Mouse (Mus musculus): Measurements from ENCODE around the gene Fyn. TPM values are rescaled to one million over a fixed set of nuclear protein-coding genes. Genes with fewer than 3 reads are reported as not detected.

Gene Fyn
- polyA plus RNA-seq, 1 experiment, result 21.0 TPM

GRCm38 (mm10) chr10:39441636-39442035, 73.0 kb downstream of the Fyn start:
- TF ChIP-seq GATA1 (IDR thresholded peaks at IDR 0.05; ENCODE audit: low read length), result no peak

DNA sequence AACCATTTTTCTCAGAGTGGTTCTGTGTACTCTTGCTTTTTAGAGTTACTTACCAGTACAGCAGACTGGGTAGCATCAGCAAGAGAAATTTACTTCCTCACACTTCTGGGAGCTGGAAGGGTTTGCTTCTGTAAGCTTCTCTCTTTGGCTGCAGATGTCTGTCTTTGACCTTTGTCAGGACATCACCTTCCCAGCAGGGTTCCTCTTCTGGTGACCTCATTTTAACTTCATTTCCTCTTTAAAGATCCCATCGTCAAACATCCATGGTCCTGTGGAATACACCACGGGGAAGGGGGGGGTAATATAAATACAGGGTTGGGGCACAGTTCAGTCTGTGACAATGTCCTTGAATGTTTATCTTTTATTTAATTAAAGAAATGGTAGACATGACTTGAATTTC, 74.5 kb downstream of the Fyn start:
- TF ChIP-seq GATA1 (IDR thresholded peaks at IDR 0.05; ENCODE audit: low read length), result no peak

DNA sequence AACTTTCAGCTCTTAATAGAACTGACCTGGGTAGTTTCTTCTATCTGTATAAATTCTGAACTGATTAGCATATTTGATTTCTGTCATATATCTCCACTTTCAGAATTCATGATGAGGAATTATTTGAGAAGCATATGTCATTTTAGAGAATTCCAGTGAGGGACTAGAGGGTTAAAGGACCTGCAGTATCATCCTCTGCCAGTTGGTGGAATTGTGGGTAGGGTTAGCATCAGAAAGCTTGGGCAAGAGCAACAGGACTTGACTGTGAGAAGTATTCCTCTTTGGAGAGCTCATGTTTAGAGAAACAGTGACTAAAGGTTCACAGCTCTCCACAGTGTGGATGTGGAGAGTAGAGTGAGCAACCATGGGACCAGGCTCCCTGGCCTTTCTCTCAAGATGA, 75.3 kb downstream of the Fyn start:
- TF ChIP-seq GATA1 (IDR thresholded peaks at IDR 0.05; ENCODE audit: low read length), result no peak

DNA sequence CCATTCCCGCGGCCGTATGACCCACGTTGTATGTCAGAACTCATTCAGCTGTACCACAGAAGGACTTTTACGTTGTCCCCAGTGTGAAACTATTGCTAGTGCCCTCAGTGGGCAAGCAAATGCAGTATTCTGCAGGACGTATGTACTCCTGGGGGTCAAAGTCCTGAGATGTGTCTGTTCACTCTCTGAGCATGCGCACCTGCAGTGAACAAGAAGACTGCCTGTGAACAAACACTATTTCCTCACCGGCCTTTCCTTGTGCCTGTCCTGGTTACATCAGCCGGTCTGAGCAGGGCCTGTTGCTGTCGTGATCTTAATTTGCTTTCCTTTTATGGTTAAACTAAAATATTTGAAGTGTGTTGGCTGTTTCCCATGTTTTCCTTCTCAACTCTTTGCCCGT, 77.2 kb downstream of the Fyn start:
- no peak for TF ChIP-seq GATA1 (IDR thresholded peaks at IDR 0.05; ENCODE audit: low read length)

- no peak for TF ChIP-seq GATA1 (IDR thresholded peaks at IDR 0.05; ENCODE audit: low read length)
Observed at GRCm38 (mm10) chr10:39446706-39447105, 78.1 kb downstream of the Fyn start.

GRCm38 (mm10) chr10:39449179-39449578, 80.5 kb downstream of the Fyn start:
- no peak for TF ChIP-seq GATA1 (IDR thresholded peaks at IDR 0.05; ENCODE audit: low read length)

DNA sequence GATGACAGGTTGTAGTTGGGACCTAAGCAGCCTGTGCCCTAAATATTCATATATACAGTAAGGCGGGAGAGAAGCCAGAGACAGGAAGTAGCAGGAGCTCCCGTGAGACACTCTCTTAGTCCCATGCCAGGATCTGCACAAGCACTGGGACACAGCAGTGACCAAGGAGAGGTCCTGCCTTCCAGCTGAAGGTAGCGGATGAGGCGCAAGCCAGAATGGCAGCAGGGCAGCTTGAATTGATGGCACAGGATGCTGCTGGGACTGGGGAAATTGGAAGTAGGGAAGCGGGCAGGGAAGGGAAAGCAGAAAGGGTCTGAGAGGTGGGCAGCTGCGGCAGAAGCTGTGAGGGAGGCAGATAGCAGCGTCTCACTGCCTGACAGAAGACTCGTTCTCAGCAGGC, 81.7 kb downstream of the Fyn start:
- no peak for TF ChIP-seq GATA1 (IDR thresholded peaks at IDR 0.05; ENCODE audit: low read length)

DNA sequence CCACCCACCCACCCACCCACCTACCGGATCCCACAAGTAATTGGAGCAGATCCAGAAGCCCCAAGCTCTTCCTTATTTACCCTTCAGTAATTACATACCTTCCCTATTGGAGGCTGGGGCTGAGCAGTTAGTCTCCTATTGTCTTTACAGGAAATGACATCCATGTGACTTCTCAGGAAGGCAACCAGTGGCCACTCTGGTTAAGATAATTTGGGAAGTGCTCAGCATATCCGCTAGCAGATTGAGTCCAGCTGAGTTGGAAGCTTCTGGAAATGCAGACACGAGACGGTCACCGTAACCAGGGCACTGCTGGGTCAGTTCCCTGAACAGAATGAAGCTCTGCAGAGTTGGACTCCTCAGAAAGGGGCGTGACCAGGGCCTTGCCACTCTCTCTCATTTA, 82.4 kb downstream of the Fyn start:
- no peak for TF ChIP-seq GATA1 (IDR thresholded peaks at IDR 0.05; ENCODE audit: low read length)

GRCm38 (mm10) chr10:39451918-39452624, 83.4 kb downstream of the Fyn start:
- TF ChIP-seq GATA1 (IDR thresholded peaks at IDR 0.05; ENCODE audit: low read length), result no peak

DNA sequence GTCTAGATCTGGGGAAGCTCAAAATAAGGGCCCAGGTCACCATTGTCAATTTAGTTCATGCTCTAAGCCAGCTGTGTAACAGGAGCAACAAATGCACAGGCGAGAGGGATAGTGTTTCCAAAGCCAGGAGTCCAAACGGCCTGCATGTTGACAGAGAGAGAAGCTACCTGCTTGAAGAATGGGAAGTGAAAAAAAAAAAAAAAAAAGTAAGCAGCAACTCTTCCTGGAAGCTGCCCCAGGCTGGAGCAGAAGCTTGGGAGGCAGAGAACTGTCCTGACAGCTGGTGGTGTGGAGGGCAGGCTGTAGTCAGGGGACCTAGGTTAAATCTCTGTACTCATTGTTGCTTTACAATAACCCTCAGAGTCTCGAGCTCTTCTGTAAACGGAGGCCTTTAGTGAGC, 86.7 kb downstream of the Fyn start:
- TF ChIP-seq GATA1 (IDR thresholded peaks at IDR 0.05; ENCODE audit: low read length), result no peak

DNA sequence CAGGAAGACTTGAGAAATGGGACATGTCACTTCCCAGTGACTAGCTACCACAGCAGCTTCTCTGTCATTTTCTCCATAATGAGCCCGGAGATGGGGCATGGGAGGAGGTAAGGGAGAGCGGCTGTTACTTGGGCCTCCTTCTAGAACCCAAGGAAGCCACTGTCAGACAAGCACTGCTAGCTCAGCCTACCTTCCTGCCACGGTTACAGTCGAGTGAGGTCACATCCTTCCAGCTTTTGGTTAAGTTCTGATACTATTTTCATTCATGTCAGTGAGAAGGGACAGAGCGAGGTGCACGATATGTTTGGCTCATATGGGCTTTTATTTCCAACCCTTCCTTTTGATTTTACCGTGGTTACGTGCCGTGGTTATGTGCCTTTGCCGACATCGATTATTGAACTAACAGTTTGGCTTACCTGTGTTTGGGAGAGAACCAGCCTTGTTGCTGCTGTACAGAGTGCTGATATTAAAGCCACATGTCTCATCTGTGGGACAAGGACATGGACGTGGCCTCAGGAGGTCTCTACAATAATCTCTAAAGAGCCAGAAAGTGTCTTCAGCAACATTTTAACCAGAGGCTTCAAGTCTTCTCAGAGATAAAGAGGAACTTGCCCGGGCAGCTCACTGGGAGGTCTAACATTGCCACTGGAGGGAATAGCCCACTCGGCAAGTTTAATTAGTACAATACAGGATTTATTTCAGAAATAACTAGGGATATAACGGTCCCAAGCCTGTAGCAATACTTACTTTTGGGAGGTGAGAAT, 87.4 kb downstream of the Fyn start:
- TF ChIP-seq GATA1 (IDR thresholded peaks at IDR 0.05; ENCODE audit: low read length), result no peak

- TF ChIP-seq GATA1 (IDR thresholded peaks at IDR 0.05; ENCODE audit: low read length), result no peak
Observed at GRCm38 (mm10) chr10:39456776-39457175, 88.1 kb downstream of the Fyn start.

GRCm38 (mm10) chr10:39457281-39457680, 88.6 kb downstream of the Fyn start:
- TF ChIP-seq GATA1 (IDR thresholded peaks at IDR 0.05; ENCODE audit: low read length), result no peak

DNA sequence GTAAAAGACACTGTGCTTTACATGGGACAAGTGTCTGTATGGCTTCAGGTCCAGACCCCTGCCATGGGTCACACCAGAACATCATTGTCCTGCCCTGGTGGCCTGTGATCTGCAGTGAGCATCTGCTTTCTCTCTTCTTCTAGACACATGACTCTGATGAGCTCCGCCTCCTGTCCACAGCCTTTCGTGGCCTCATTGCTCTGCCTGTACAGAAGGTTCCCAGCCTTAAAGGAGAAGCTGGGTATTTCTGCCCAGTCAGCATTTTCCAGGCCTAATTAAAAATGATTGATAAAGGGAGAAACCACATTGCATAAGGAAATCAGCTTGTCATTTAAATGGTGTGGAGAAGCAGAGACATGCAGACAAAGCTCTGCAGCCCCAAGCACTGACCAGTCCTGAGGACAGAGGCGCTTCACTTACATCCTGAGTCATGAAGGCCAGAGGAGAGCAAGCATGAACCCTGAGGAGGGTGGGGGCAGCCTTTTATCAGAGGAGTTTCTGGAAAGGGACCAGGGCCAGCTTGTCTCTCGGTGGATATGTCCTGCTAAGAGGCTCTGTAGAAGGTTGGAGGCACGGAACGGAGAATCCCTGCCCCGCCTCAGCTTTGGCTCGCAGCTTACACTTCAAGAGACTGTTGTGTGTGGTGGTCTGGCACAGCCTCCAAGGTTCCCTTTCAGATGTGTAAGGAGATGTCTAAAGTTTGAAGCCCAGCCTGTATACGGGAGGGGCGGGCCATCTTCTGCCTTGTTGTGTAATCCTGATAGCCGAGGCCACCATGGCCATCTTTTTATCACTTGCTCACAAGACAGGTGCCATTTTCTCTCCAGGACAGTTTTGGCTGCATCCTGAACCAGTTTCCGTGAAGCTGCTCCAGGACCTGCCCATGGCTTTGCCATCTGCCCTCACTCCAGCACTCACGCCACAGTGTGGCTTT, 90.4 kb downstream of the Fyn start:
- no peak for TF ChIP-seq GATA1 (IDR thresholded peaks at IDR 0.05; ENCODE audit: low read length)

GRCm38 (mm10) chr10:39460621-39461020, 92.0 kb downstream of the Fyn start:
- no peak for TF ChIP-seq GATA1 (IDR thresholded peaks at IDR 0.05; ENCODE audit: low read length)

DNA sequence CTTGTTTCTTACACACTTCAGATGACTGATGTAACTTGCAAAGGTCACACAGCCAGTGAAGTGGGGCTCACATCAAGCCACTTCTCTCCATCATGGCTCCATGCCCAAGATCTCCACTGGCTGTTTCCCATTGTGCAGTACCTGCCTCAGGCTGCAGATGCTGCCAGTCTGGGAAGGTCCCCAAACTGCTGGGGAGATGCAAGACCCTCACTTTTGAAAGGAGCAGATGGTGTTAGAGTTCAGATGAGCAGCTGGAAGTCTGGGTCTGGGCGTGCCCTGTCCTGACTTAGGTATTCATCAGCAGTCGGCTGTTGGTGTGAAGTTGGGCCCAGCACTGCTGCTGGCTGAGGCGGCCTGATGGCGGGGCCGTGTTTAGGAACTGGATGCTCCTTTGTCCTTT, 93.3 kb downstream of the Fyn start:
- no peak for TF ChIP-seq GATA1 (IDR thresholded peaks at IDR 0.05; ENCODE audit: low read length)
